Mouse (Mus musculus) MEL (cell line): ENCODE results near the gene Rxfp2.

Experiments
- CHD2 ChIP-seq: IDR thresholded peaks from 2 replicates; pipeline ENCODE4 v1.6.1; 2011; ENCODE audit warnings: low read length, improper control_type of control experiment
- CTCF ChIP-seq, 3 experiments: IDR thresholded peaks in 2 of 3; conservative IDR thresholded peaks in 1 of 3; 2 replicates each; pipeline ENCODE4 v1.5.1; 2011 to 2012; ENCODE audit warnings: low read length in 3 of 3, low read depth in 2 of 3, mild to moderate bottlenecking in 2 of 3, improper control_type of control experiment in 1 of 3, inconsistent platforms in 1 of 3, mixed read lengths in 1 of 3, moderate library complexity in 1 of 3; ENCODE audit not compliant: control insufficient read depth in 1 of 3, insufficient read depth in 1 of 3, poor library complexity in 1 of 3, severe bottlenecking in 1 of 3
- EP300 ChIP-seq, 2 experiments: IDR thresholded peaks; 2 replicates each; pipeline ENCODE4 v1.6.1; 2011; ENCODE audit warnings: improper control_type of control experiment in 2 of 2, low read length in 2 of 2, low read depth in 1 of 2, mild to moderate bottlenecking in 1 of 2
- GATA1 ChIP-seq: IDR thresholded peaks from 2 replicates; pipeline ENCODE4 v1.6.1; 2011; ENCODE audit warnings: low read depth, low read length, improper control_type of control experiment
- MAX ChIP-seq: IDR thresholded peaks from 2 replicates; pipeline ENCODE4 v1.6.1; 2011; ENCODE audit warnings: low read length, improper control_type of control experiment
- POLR2A ChIP-seq, 2 experiments: IDR thresholded peaks; 2 replicates each; pipeline ENCODE4 v1.6.1; 2011 to 2012; ENCODE audit warnings: low read length in 2 of 2, mild to moderate bottlenecking in 2 of 2, control low read depth in 1 of 2, improper control_type of control experiment in 1 of 2, low read depth in 1 of 2, moderate library complexity in 1 of 2; ENCODE audit not compliant: control insufficient read depth in 1 of 2, insufficient read depth in 1 of 2, poor library complexity in 1 of 2
- POLR2AphosphoS5 ChIP-seq: IDR thresholded peaks from 2 replicates; pipeline ENCODE4 v1.6.1; 2012; ENCODE audit warnings: low read depth, borderline replicate concordance, mild to moderate bottlenecking, inconsistent platforms, low read length, moderate library complexity, mixed read lengths
- SIN3A ChIP-seq: IDR thresholded peaks from 2 replicates; pipeline ENCODE4 v1.6.1; 2012; ENCODE audit warnings: low read length, improper control_type of control experiment, inconsistent platforms
- TAL1 ChIP-seq: IDR thresholded peaks from 2 replicates; pipeline ENCODE4 v1.6.1; 2012; ENCODE audit warnings: mild to moderate bottlenecking, inconsistent platforms, low read length, moderate library complexity, mixed read lengths
- UBTF ChIP-seq: IDR thresholded peaks from 2 replicates; pipeline ENCODE4 v1.6.1; 2012; ENCODE audit warnings: low read depth, mild to moderate bottlenecking, inconsistent platforms, low read length, improper control_type of control experiment, moderate library complexity, borderline replicate concordance; ENCODE audit not compliant: insufficient read depth
- ZNF384 ChIP-seq: IDR thresholded peaks from 2 replicates; pipeline ENCODE4 v1.6.1; 2012; ENCODE audit warnings: low read depth, mild to moderate bottlenecking, inconsistent platforms, low read length, improper control_type of control experiment

DNA sequence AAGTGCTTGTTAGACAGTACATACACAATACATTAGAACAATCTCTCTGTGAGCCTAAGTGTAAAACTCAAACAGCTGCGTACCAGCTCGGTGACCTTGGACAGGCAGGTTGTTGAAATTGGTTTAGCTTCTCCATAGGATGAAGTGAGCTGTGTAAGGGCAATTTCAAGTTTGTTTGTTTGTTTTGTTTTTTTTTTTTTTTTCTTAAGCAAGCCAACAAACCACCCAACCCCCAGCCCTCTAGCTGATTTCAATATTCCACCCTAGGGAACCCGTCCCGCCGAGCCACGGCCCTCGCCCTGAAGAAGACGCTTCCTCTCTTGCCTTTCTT lies 99.6 kb downstream of the Rxfp2 start:
- TF ChIP-seq ZNF384 (peak; percentile 79), UBTF (no peak), MAX (no peak), CTCF (IDR thresholded peaks at IDR 0.05 in 2 of 3, conservative IDR thresholded peaks at IDR 0.05 in 1 of 3; ENCODE audit: control insufficient read depth in 1 of 3, insufficient read depth in 1 of 3, low read depth in 2 of 3, low read length in 3 of 3, poor library complexity in 1 of 3, severe bottlenecking in 1 of 3) (no peak), SIN3A (no peak; the same call in 1 of the 2 replicates), POLR2A (IDR thresholded peaks at IDR 0.05; ENCODE audit: control insufficient read depth in 1 of 2, insufficient read depth in 1 of 2, low read depth in 1 of 2, low read length in 2 of 2, poor library complexity in 1 of 2) (no peak), POLR2AphosphoS5 (no peak), GATA1 (no peak), TAL1 (no peak), CHD2 (no peak), EP300 (IDR thresholded peaks at IDR 0.05; ENCODE audit: low read depth in 1 of 2, low read length in 2 of 2) (0 out of 4 replicates have a peak, but pooled peaks of 1 of the 2 experiments have one; percentile 34)
